Mouse (Mus musculus): ENCODE data around the gene Gm14124. TPM values are rescaled to one million over a fixed set of nuclear protein-coding genes. Genes with fewer than 3 reads are reported as not detected.

Gene Gm14124
- polyA plus RNA-seq, 1 experiment, result not detected

DNA sequence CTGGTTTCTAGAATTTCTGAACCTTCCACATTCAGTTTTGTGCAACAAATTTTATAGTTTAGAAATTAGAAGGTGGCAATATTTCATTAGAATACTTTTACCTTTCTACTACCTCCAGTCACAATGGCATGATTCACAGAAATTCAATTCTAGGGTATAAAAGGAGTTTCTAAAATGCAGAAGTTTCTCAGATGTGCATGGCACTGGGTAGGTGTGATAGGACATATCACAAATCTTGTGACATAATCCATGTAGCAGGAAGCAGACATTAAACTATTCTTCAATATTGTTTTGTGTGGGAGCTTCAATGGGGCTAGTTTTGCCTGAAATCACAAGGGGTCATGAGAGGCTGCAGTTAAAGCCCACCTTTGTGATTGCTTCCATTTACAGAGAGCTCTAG, 58.8 kb downstream of the Gm14124 start:
- no peak overlapping the region for H3K4me3 ChIP-seq (ENCODE audit: insufficient read depth, low read length)

GRCm38 (mm10) chr2:150318973-150319372, 61.7 kb downstream of the Gm14124 start:
- Histone ChIP-seq H3K27ac (ENCODE audit: insufficient read depth, low read depth, low read length) (no peak overlapping the region), H3K4me1 (ENCODE audit: control insufficient read depth, insufficient read depth, low read length) (no peaks in the 10 kb centered on the region), H3K4me3 (ENCODE audit: insufficient read depth, low read length) (no peak overlapping the region)
- TF ChIP-seq POLR2A (IDR thresholded peaks at IDR 0.05; ENCODE audit: borderline replicate concordance, low read depth, low read length) (no peak), CTCF (IDR thresholded peaks at IDR 0.05; ENCODE audit: low read depth, low read length) (no peak)

More for the DNA sequence above, 58.8 kb downstream of the Gm14124 start:
- Histone ChIP-seq H3K4me1 (ENCODE audit: control insufficient read depth, insufficient read depth, low read length) (no peaks in the 10 kb centered on the region), H3K27ac (ENCODE audit: insufficient read depth, low read depth, low read length) (no peak overlapping the region)
- TF ChIP-seq POLR2A (IDR thresholded peaks at IDR 0.05; ENCODE audit: borderline replicate concordance, low read depth, low read length) (no peak), CTCF (IDR thresholded peaks at IDR 0.05; ENCODE audit: low read depth, low read length) (no peak)

Other genes starting within 250 kb of the Gm14124 start
- gene Zfp120, start 120.8 kb upstream of the Gm14124 start, polyA plus RNA-seq (2012; ENCODE audit: insufficient read depth, insufficient read length, missing spikeins), result 21.0 and 21.5 TPM in 2 replicates
- not detected in 2 replicates for gene Gm10770, start 77.8 kb upstream of the Gm14124 start, polyA plus RNA-seq (2012; ENCODE audit: insufficient read depth, insufficient read length, missing spikeins)
- not detected in 2 replicates for gene Gm14139, start 75.8 kb upstream of the Gm14124 start, polyA plus RNA-seq (2012; ENCODE audit: insufficient read depth, insufficient read length, missing spikeins)
- gene Zfp937, start 39.4 kb upstream of the Gm14124 start, polyA plus RNA-seq (2012; ENCODE audit: insufficient read depth, insufficient read length, missing spikeins), result 1.5 and 1.9 TPM in 2 replicates
- gene Gm21994, start 1.9 kb upstream of the Gm14124 start, polyA plus RNA-seq (2012; ENCODE audit: insufficient read depth, insufficient read length, missing spikeins), result 1.4 and 2.7 TPM in 2 replicates
- gene Gm10130, start 66.2 kb downstream of the Gm14124 start, polyA plus RNA-seq (2012; ENCODE audit: insufficient read depth, insufficient read length, missing spikeins), result 2.4 TPM in 1 of 2 replicates, not detected in the other
- 1.2 and 1.8 TPM in 2 replicates for gene 3300002I08Rik, start 105.2 kb downstream of the Gm14124 start, polyA plus RNA-seq (2012; ENCODE audit: insufficient read depth, insufficient read length, missing spikeins)
- gene Zfp442, start 194.0 kb downstream of the Gm14124 start, polyA plus RNA-seq (2012; ENCODE audit: insufficient read depth, insufficient read length, missing spikeins), result 1.5 and 3.1 TPM in 2 replicates
- not detected in 2 replicates for gene Zfp345, start 227.6 kb downstream of the Gm14124 start, polyA plus RNA-seq (2012; ENCODE audit: insufficient read depth, insufficient read length, missing spikeins)